Mouse (Mus musculus): ENCODE data around the gene Timp1. TPM values are rescaled to one million over a fixed set of nuclear protein-coding genes. Genes with fewer than 3 reads are reported as not detected.

Gene Timp1
- polyA plus RNA-seq, 1 experiment from 2014 or later = 17.9 TPM

- H3K36me3 ChIP-seq = no peaks in the 10 kb centered on the region
- no peaks in the 10 kb centered on the region for H3K9me3 ChIP-seq
- no peak overlapping the region for H3K4me2 ChIP-seq (replicated peaks)
- H3K4me1 ChIP-seq = no peaks in the 10 kb centered on the region
- no peak for ATAC-seq (ENCODE audit: insufficient number of reproducible peaks, insufficient read depth, low FRiP score, low TSS enrichment)
- no peak overlapping the region for H3K27ac ChIP-seq
- WGBS = 70% methylated on average over 1 of the region's 1 CpGs
- H3K4me3 ChIP-seq = no peak overlapping the region
- no peaks in the 10 kb centered on the region for H3K27me3 ChIP-seq
- no peak overlapping the region for H3K9ac ChIP-seq
Measured at GRCm38 (mm10) chrX:20869203-20869602, 763 bp upstream of the Timp1 start.

DNA sequence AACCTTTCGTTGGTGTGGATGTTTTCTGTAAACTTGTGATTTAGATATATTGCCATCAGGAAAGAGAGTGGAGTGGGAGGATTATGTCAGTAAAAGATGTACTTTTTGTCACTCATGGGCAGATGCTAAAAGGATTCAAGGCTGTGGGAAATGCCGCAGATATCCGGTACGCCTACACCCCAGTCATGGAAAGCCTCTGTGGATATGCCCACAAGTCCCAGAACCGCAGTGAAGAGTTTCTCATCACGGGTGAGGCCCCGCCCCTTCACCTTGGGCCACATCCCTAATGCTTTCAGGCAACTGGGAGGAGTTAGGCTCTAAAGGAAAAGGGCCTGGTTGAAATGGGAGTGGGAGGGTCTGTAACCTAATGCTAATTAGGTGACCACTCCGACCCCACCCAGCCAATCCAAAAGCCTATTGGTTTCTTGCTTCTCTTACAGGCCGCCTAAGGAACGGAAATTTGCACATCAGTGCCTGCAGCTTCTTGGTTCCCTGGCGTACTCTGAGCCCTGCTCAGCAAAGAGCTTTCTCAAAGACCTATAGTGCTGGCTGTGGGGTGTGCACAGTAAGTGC is 3.0 kb downstream of the Timp1 start:
- no peak for ATAC-seq (ENCODE audit: insufficient number of reproducible peaks, insufficient read depth, low FRiP score, low TSS enrichment)
- WGBS = 28% methylated on average over 11 of the region's 11 CpGs

GRCm38 (mm10) chrX:20875241-20875640 is 5.3 kb downstream of the Timp1 start:
- Histone ChIP-seq H3K9ac (no peak overlapping the region), H3K9me3 (no peaks in the 10 kb centered on the region), H3K4me1 (no peaks in the 10 kb centered on the region), H3K4me3 (no peak overlapping the region), H3K27me3 (no peaks in the 10 kb centered on the region), H3K36me3 (no peaks in the 10 kb centered on the region), H3K27ac (no peak overlapping the region), H3K4me2 (replicated peaks) (no peak overlapping the region)
- ATAC-seq (ENCODE audit: insufficient number of reproducible peaks, insufficient read depth, low FRiP score, low TSS enrichment) = no peak
- 56% methylated on average over 3 of the region's 3 CpGs for WGBS

More for the DNA sequence above, 3.0 kb downstream of the Timp1 start:
- H3K27me3 ChIP-seq = no peaks in the 10 kb centered on the region
- no peak overlapping the region for H3K4me3 ChIP-seq
- H3K27ac ChIP-seq = no peak overlapping the region
- H3K4me1 ChIP-seq = no peaks in the 10 kb centered on the region
- H3K9ac ChIP-seq = no peak overlapping the region
- no peaks in the 10 kb centered on the region for H3K9me3 ChIP-seq
- no peak overlapping the region for H3K4me2 ChIP-seq (replicated peaks)
- no peaks in the 10 kb centered on the region for H3K36me3 ChIP-seq

DNA sequence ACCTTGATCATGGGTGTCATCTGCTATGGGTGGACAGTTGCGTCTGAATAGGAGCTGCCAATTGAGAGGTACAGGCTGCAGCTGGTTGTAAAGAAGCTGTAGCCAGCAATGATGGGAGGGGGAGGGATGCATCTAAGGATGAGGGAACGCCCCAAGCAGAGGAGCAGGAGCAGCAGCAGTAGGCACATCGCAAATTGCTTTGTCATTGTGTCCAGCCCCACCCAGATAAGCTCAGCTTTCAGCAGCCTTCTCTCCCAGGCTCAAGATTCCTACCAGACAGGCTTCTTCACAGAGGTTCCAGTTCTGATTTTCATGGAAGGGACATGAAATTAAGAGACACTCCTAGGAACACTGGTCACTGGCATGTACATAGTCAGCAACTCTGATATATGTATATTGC is 40.1 kb downstream of the Timp1 start:
- 48% methylated on average over 3 of the region's 3 CpGs for WGBS
- H3K4me2 ChIP-seq (replicated peaks) = no peak overlapping the region
- no peak overlapping the region for H3K9ac ChIP-seq
- H3K4me1 ChIP-seq = no peaks in the 10 kb centered on the region
- no peaks in the 10 kb centered on the region for H3K36me3 ChIP-seq
- no peaks in the 10 kb centered on the region for H3K9me3 ChIP-seq
- no peak for ATAC-seq (ENCODE audit: insufficient number of reproducible peaks, insufficient read depth, low FRiP score, low TSS enrichment)
- H3K27ac ChIP-seq = no peak overlapping the region
- H3K27me3 ChIP-seq = no peaks in the 10 kb centered on the region
- no peak overlapping the region for H3K4me3 ChIP-seq

GRCm38 (mm10) chrX:20913726-20914125 is 43.8 kb downstream of the Timp1 start:
- H3K4me2 ChIP-seq (replicated peaks) = no peak overlapping the region
- no peaks in the 10 kb centered on the region for H3K36me3 ChIP-seq
- no peaks in the 10 kb centered on the region for H3K4me1 ChIP-seq
- H3K9me3 ChIP-seq = no peaks in the 10 kb centered on the region
- 73% methylated on average over 6 of the region's 6 CpGs for WGBS
- no peaks in the 10 kb centered on the region for H3K27me3 ChIP-seq
- no peak overlapping the region for H3K9ac ChIP-seq
- H3K4me3 ChIP-seq = no peak overlapping the region
- no peak overlapping the region for H3K27ac ChIP-seq
- no peak for ATAC-seq (ENCODE audit: insufficient number of reproducible peaks, insufficient read depth, low FRiP score, low TSS enrichment)

DNA sequence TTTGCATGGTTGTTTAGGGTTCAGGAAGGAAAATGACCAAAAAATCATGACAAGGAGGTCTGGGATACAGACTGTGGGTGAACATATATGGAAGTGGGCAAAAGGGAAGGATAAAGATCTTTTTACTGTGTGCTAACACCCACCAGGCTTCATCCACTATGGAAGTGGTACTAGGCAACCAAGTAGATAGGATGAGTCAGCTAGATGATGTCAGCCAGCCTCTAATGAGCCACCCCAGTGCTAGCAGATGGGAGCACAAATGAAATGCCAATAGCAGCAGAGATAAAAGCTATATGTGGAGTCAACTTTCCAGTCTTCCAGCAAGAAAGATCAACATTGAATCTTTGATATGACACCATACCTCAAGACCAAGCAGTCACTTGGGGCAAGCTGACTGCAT is 45.1 kb downstream of the Timp1 start:
- Histone ChIP-seq H3K9me3 (no peaks in the 10 kb centered on the region), H3K36me3 (no peaks in the 10 kb centered on the region), H3K9ac (no peak overlapping the region), H3K4me2 (replicated peaks) (no peak overlapping the region), H3K27ac (no peak overlapping the region), H3K4me3 (no peak overlapping the region), H3K27me3 (no peaks in the 10 kb centered on the region), H3K4me1 (no peaks in the 10 kb centered on the region)
- no peak for ATAC-seq (ENCODE audit: insufficient number of reproducible peaks, insufficient read depth, low FRiP score, low TSS enrichment)

DNA sequence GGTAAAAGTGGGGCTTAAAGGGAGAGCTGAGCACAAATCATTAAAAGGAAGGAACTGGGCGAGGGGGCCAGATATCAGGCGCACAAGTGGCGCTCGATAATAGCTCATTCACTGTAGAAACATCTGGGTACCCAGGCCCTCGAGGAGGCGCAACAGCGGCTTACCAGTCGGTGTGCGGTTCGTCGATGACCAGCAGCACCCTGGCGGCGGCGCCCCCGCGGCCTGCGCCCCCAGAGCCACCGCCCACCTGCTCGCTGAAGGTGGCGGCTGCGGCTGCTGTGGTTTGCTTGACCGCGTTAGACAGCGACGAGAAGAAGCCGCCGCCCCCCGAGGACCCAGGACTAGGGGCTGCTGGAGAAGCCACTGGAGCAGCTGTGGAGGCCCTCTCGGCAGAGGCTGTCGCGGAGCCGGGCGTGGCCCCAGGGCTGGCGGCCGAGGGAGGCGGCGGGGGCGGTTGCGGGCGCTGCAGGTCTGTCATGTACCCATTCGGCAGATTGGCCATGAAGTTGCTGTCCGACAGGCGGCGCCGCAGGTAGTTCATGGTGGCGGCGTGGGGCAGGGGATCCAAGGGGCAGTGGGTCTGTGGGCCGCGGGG is 50.4 kb downstream of the Timp1 start:
- Histone ChIP-seq H3K9ac (peak overlapping the region; percentile 33), H3K9me3 (no peaks in the 10 kb centered on the region), H3K4me3 (peak overlapping the region; percentile 38), H3K27ac (no peak overlapping the region), H3K36me3 (no peaks in the 10 kb centered on the region), H3K4me1 (no peaks in the 10 kb centered on the region), H3K4me2 (replicated peaks) (peak overlapping the region; percentile 58), H3K27me3 (no peaks in the 10 kb centered on the region)
- WGBS = 12% methylated on average over 42 of the region's 49 CpGs
- peak; percentile 52; the same call in 1 of the 2 replicates for ATAC-seq (ENCODE audit: insufficient number of reproducible peaks, insufficient read depth, low FRiP score, low TSS enrichment)

DNA sequence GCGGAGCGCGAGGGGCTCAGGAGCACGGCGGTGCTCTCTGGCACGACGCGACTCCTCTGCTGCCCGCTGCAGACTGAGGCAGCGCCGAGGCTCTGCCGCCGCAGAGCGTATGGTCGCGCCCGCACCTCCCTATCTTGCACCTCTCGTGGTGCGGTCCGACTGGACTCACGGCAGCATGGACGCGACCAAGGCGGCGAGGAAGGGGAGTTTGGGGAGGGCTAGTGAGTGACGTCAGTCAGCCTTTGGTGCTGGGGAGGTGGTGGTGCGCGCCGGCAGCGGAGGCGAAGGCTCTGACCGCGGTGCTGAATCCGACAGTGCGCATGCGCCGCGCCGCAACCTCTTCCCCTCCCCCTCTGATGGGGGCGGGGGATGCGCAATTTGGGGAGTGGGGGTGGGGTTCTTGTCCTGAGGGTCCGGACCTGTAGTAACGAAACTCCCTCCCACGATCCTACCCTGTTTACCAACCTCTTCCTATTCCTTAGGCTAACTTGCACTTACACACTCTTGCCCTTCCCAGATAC is 50.9 kb downstream of the Timp1 start, which contains the start of gene Syn1:
Gene Syn1 (minus strand): TSS at position 161 of the 521 bp plus-strand sequence.
- Histone ChIP-seq H3K4me2 (replicated peaks) (peak within 1 kb of the TSS; percentile 58), H3K27me3 (no peaks in the 10 kb centered on the region), H3K9me3 (no peaks in the 10 kb centered on the region), H3K4me3 (peak within 1 kb of the TSS; percentile 38), H3K36me3 (no peaks in the 10 kb centered on the region), H3K27ac (no peak within 1 kb of the TSS), H3K4me1 (no peaks in the 10 kb centered on the region), H3K9ac (peak within 1 kb of the TSS; percentile 33)
- ATAC-seq (ENCODE audit: insufficient number of reproducible peaks, insufficient read depth, low FRiP score, low TSS enrichment) = peak; percentile 95
- WGBS = 19% methylated on average over 40 of the region's 44 CpGs

GRCm38 (mm10) chrX:20921366-20921765 is 51.4 kb downstream of the Timp1 start:
- 47% methylated on average over 5 of the region's 5 CpGs for WGBS
- no peak for ATAC-seq (ENCODE audit: insufficient number of reproducible peaks, insufficient read depth, low FRiP score, low TSS enrichment)
- peak overlapping the region; percentile 38; the same call in 1 of the 2 replicates for H3K4me3 ChIP-seq

GRCm38 (mm10) chrX:20923506-20923905 is 53.5 kb downstream of the Timp1 start:
- H3K4me2 ChIP-seq (replicated peaks) = no peak overlapping the region
- H3K4me3 ChIP-seq = no peak overlapping the region
- H3K27me3 ChIP-seq = no peaks in the 10 kb centered on the region
- WGBS = 88% methylated on average over 1 of the region's 1 CpGs
- H3K36me3 ChIP-seq = 0 out of 2 replicates have a peak, but pooled peaks cover 11% of the 10 kb centered on the region
- no peak for ATAC-seq (ENCODE audit: insufficient number of reproducible peaks, insufficient read depth, low FRiP score, low TSS enrichment)
- no peaks in the 10 kb centered on the region for H3K9me3 ChIP-seq
- no peak overlapping the region for H3K27ac ChIP-seq
- no peaks in the 10 kb centered on the region for H3K4me1 ChIP-seq
- H3K9ac ChIP-seq = no peak overlapping the region

More at GRCm38 (mm10) chrX:20921366-20921765, 51.4 kb downstream of the Timp1 start:
- Histone ChIP-seq H3K36me3 (no peaks in the 10 kb centered on the region), H3K27ac (no peak overlapping the region), H3K9ac (no peak overlapping the region), H3K27me3 (no peaks in the 10 kb centered on the region), H3K9me3 (no peaks in the 10 kb centered on the region), H3K4me1 (no peaks in the 10 kb centered on the region), H3K4me2 (replicated peaks) (peak overlapping the region; percentile 58)

Measured in embryonic facial prominence, embryonic 12.5 days (tissue).